Mouse (Mus musculus) urinary bladder, postnatal 25 days (tissue): ENCODE results near the gene Tfr2.
"Not testable (repeated sequence)": the region's sequence is repeated elsewhere in the genome, so short reads cannot be mapped to it uniquely, and the experiment has no call there.

Source experiments
- DNase-seq: peaks from one replicate; pipeline ENCODE4 v3.0.0; 2022; ENCODE audit warnings: low spot score

Gene Tfr2

DNA sequence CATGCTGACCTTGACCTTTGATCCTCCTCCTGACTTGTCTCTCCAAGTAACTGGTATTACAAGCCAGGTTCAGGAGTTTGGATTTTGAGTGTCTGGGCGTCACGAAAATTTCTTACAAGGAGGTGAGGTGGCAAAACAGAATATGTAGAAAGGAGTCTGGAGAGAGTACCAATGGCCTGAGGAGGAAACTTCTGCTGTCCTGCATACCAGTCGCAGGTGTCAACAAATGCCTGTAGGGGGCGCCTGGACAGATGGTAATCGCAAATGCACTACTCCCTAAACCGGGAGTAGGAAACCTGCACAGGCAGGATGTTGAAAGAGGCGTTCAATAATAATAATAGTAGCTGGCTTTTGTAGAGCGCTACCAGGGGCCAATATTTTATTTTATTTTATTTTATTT, 15.3 kb downstream of the Tfr2 start:
- DNase-seq, result peak; percentile 70

- no peak for DNase-seq
These were observed 20.9 kb downstream of the Tfr2 start for GRCm38 (mm10) chr5:137590507-137590906.

DNA sequence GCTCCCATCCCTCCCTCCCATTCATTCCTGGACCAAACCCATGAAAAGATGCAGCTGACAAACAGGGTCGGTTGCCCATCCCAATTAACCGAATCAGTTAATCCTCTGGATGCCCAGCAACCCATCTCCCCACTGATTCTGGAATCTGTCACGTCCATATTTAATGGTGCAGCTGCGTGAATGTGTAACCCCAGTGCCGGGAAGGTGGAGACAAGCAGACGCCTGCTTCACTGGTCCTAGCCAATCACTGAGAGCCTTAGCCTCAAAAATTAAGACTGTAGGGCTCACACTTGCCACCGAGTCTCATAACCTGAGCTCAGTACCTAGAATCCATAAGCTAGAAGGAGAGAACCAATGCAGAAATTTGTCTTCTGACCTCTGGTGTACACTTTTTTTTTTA, 26.3 kb downstream of the Tfr2 start:
- no peak for DNase-seq

GRCm38 (mm10) chr5:137596601-137597261, 27.1 kb downstream of the Tfr2 start:
- DNase-seq, result no peak

DNA sequence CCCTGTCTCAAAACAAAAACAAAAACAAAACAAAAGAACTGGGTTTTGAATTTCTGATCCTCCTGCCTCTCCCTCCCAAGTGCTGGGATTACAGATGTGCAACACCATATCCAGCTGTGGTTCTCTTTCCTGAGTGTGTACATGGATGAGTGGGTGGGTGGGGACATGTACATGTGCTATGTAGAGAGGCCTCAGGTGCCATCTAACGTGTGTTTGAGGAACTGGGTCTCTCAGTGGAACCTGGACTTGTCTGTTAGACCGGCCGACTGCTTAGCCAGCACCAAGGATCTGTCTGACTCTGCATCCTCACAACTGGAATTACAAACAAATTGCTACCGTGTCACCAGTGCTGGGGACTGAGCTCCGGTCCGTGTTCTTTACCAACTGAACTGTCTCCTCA, 28.0 kb downstream of the Tfr2 start:
- no peak for DNase-seq

- DNase-seq, result no peak
These were observed 28.6 kb downstream of the Tfr2 start for GRCm38 (mm10) chr5:137598100-137598826.

- no peak for DNase-seq
These were observed 30.0 kb downstream of the Tfr2 start for GRCm38 (mm10) chr5:137599600-137599999.

DNA sequence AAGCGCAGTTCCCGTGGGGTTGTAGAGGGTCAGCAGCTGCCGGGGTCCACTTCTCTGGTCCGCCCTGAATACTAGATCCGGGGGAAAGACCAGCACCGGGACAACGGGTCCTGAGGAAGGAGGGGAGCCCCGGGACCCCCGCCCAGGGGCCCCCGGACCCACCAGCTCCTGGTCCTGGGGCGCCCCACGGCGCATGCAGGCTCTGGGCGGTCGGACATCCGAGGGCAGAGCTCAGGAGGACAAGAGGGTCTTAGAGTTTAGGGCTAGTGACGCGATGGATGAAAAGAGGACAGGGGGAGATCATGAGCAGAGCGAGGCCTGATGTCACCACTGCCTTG, 30.6 kb downstream of the Tfr2 start:
- no peak for DNase-seq

- DNase-seq, result peak; percentile 97
These were observed 31.2 kb downstream of the Tfr2 start, which contains the start of gene Mospd3 for GRCm38 (mm10) chr5:137600619-137601364. Mospd3 (minus strand) TSS chr5:137601058.

DNA sequence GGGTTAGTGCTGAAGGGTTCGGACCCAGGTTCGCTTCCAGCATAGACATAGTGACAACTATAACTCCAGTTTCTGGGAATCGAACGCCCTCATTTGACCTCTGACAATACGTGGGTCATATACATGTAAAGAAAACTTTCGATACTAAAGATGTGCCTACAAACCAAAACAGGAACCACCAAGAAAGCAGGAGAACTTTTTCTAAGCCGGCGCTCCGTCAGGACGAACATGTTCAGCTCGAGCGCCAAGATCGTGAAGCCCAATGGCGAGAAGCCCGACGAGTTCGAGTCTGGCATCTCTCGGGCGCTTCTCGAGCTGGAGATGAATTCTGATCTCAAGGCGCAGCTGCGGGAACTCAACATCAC, 31.7 kb downstream of the Tfr2 start:
- DNase-seq, result no peak

- no peak for DNase-seq
These were observed 38.4 kb downstream of the Tfr2 start for GRCm38 (mm10) chr5:137607860-137608653.

DNA sequence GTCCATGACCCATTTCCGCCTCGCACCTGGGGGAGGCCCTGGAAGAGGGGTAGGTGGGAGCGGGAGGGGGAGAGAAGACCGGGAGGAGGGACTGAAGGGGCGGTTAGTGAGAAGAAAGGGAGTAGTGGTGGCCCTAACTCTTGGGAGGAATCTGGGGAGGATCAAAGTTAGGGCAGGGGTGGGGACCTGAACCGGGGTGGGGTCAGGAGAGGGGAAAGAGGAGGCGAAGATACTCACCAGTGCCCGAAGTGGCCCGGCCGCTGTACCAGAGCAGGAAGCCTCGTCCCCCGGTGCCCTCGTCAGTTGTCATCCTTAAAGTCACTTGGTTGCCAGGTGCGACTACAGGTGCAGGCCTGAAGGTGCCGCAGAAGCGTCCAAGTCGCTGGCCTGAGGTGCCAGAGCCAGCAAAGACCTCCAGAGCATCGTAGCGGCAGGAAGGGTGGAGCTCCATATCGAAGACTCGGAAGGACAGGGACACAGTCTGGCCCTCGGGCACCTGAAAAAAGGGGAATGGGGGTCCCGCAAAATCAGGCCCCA, 39.1 kb downstream of the Tfr2 start:
- DNase-seq, result no peak

DNA sequence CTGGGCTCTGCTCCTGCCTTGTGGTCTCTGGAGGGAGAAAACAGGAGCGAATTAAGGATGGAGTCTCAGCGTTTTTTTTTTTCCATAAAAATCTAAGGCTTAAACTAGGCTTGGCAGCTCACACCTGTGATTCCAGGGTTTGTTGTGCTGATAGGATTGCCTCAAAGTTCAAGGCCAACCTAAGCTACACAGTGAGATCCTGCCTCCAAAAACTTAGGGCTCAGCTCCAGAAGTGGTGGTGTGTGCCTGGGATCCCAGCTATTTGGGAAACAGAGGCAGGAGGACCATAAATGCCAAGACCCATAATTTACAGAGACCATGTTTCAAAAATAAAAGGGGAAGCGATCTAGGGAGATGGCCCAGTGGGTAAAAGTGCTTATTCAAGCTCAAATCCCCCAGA, 39.7 kb downstream of the Tfr2 start:
- DNase-seq, result no peak

- DNase-seq, result no peak
These were observed 40.4 kb downstream of the Tfr2 start for GRCm38 (mm10) chr5:137610056-137610455.

DNA sequence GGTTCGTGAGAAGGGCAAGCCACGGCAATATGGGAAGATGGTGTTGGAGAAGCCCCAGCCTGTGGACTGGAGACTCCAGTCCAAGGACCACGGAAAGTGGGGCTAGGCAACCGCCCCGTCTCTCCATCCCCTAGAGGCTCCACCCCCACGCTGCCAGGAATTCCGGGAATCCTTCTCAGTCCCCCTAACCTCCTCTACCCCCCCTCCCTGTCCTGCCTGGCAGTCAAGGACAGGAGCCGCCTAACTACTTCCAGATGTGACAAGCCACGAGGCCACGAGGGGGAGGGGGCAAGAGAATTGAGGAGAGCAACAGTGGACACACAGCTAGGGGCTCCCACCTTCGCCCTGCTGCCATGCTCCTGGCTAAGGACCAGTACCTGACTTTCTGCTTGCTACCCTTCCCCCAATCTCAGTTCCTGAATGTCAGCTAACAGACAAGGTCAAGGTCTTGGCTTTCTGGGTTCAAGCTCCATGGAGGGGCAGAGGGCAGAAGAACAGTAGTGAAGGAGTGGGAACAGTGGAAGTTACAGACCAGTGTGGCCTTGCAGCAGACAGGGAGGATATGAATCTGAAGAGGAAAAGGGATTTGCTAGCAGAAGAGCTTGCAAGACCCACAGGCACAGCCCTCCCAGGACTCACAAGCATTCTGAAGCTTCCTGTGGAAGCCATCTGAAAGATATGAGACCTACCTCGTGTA, 41.1 kb downstream of the Tfr2 start:
- peak; percentile 63 for DNase-seq

- peak; percentile 58 for DNase-seq
These were observed 41.6 kb downstream of the Tfr2 start for GRCm38 (mm10) chr5:137611245-137611602.

GRCm38 (mm10) chr5:137613076-137613475, 43.4 kb downstream of the Tfr2 start:
- DNase-seq, result no peak

- peak; percentile 59 for DNase-seq
These were observed 43.9 kb downstream of the Tfr2 start, which contains the start of gene Pcolce for GRCm38 (mm10) chr5:137613550-137613949. Pcolce (minus strand) TSS chr5:137613784.

DNA sequence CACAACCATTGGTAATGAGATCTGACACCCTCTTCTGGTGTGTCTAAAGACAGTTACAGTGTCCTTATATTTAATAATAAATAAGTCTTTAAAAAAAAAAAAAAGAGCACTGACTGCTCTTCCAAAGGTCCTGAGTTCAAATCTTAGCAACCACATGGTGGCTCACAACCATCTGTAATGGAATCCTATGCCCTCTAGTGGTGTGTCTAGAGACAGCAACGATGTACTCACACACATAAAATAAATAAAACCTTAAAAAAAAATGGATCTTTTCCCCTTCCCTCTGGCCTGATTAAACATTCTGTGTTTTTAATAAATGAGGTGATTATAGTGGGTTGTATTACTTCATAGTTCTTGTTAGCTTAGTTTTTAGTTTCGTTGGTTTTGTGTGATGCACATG, 45.3 kb downstream of the Tfr2 start:
- DNase-seq, result not testable (repeated sequence)

DNA sequence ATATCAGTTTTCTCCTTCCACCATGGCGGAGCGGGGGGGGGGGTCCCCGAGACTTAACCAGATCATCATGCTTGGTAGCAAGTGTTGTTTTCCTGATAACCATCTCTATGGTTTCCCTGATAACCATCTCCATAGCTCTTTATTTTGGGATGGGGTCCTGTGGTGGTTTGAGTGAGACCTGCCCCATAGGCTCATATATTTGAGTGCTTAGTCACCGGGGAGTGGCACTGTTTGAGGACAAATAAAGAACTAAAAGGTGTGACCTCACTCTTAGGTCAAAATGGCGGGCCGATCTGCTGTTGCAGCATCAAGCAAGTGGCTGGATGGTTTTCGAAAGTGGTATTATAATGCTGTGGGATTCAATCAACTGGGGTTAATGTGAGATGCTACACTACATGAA, 45.7 kb downstream of the Tfr2 start:
- DNase-seq, result no peak

GRCm38 (mm10) chr5:137623937-137624530, 54.4 kb downstream of the Tfr2 start:
- DNase-seq, result no peak
